Mouse (Mus musculus): ENCODE measurements around the gene Mrps10.
"Not testable (repeated sequence)": the region's sequence is repeated elsewhere in the genome, so short reads cannot be mapped to it uniquely, and the experiment has no call there.

DNA sequence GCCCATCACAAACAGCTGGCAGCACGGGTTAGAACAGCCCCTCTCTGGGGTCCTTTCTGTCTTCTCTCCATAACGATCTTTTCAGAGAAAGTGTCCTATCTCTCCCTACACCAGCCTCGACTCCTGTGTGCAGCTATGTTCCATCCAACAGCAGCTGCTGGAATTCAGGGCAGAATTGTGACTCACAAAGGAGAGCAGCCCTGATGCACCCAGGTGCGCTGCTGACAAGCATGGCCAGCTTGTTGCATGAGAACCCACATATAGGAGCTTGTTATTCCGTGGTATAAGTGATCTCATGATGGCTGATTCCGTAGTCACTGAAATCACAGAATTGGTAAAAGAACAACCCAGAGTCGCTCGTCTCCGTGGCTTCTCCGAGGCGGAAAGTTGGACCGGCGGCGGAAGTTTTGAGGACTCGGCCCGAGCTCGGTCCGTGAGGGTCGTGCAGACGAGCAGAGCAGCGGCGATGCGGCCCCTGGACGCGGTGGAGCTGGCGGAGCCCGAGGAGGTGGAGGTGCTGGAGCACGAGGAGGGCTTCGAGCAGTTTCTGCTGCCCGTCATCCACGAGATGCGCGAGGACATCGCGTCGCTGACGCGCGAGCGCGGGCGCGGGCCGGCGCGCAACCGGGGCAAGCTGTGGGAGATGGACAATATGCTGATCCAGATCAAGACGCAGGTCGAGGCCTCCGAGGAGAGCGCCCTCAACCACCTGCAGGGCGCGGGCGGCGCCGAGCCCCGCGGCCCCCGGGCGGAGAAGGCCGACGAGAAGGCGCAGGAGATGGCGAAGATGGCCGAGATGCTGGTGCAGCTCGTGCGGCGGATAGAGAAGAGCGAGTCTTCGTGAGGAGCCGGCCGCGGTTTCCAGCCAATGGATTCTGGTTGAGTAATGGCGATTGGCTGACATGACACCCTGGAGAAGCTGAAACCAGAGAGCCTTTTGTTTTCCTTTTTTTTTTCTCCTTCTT lies 41.5 kb downstream of the Mrps10 start:
- not testable (repeated sequence) for TF ChIP-seq CTCF (IDR thresholded peaks at IDR 0.05; ENCODE audit: low read depth, low read length); POLR2A (IDR thresholded peaks at IDR 0.05; ENCODE audit: borderline replicate concordance, low read depth, low read length)
